Mouse (Mus musculus): ENCODE data around the gene Mus81.
A peak's percentile ranks its signal among the peaks of the same experiment; 100 is the strongest.

Gene Mus81

GRCm38 (mm10) chr19:5468374-5468773 is 19.8 kb downstream of the Mus81 start, which contains the start of gene Ctsw:
Gene Ctsw, minus strand, starts transcription at chr19:5468507.
- no peaks in the 10 kb centered on the region for H3K9me3 ChIP-seq (ENCODE audit: low read length)
- H3K36me3 ChIP-seq (ENCODE audit: insufficient read depth, low read length), result peaks cover 44% of the 10 kb centered on the region
- peak within 1 kb of the TSS; percentile 50 for H3K4me3 ChIP-seq (replicated peaks; ENCODE audit: low read length)
- H3K27me3 ChIP-seq (ENCODE audit: insufficient read depth, low read length), result peaks cover 11% of the 10 kb centered on the region
- no peak for TF ChIP-seq NANOG (IDR thresholded peaks at IDR 0.05; ENCODE audit: borderline replicate concordance, low read length)
- TF ChIP-seq CTCF (conservative IDR thresholded peaks at IDR 0.05; ENCODE audit: low read length), result no peak
- no peak for TF ChIP-seq POU5F1 (IDR thresholded peaks at IDR 0.05; ENCODE audit: borderline replicate concordance, low read length)
- peaks cover 55% of the 10 kb centered on the region for H3K4me1 ChIP-seq (replicated peaks; ENCODE audit: low read depth, low read length)

- no peaks in the 10 kb centered on the region for H3K9me3 ChIP-seq (ENCODE audit: low read length)
- peaks cover 57% of the 10 kb centered on the region for H3K36me3 ChIP-seq (ENCODE audit: insufficient read depth, low read length)
- TF ChIP-seq CTCF (conservative IDR thresholded peaks at IDR 0.05; ENCODE audit: low read length) (no peak), NANOG (IDR thresholded peaks at IDR 0.05; ENCODE audit: borderline replicate concordance, low read length) (no peak), POU5F1 (IDR thresholded peaks at IDR 0.05; ENCODE audit: borderline replicate concordance, low read length) (no peak)
- no peak overlapping the region for H3K4me3 ChIP-seq (replicated peaks; ENCODE audit: low read length)
- H3K4me1 ChIP-seq (replicated peaks; ENCODE audit: low read depth, low read length), result peaks cover 55% of the 10 kb centered on the region
- H3K27me3 ChIP-seq (ENCODE audit: insufficient read depth, low read length), result peaks cover 8% of the 10 kb centered on the region
Measured at GRCm38 (mm10) chr19:5466916-5467500, 21.2 kb downstream of the Mus81 start.

- TF ChIP-seq NANOG (IDR thresholded peaks at IDR 0.05; ENCODE audit: borderline replicate concordance, low read length) (no peak), CTCF (conservative IDR thresholded peaks at IDR 0.05; ENCODE audit: low read length) (no peak)
- Histone ChIP-seq H3K9me3 (ENCODE audit: low read length) (no peaks in the 10 kb centered on the region), H3K4me3 (replicated peaks; ENCODE audit: low read length) (peak overlapping the region; percentile 71), H3K4me1 (replicated peaks; ENCODE audit: low read depth, low read length) (peaks cover 65% of the 10 kb centered on the region), H3K27me3 (ENCODE audit: insufficient read depth, low read length) (peaks cover 4% of the 10 kb centered on the region), H3K36me3 (ENCODE audit: insufficient read depth, low read length) (peaks cover 65% of the 10 kb centered on the region)
Measured at GRCm38 (mm10) chr19:5465037-5465436, 23.2 kb downstream of the Mus81 start.

- H3K4me1 ChIP-seq (replicated peaks; ENCODE audit: low read depth, low read length), result peaks cover 68% of the 10 kb centered on the region
- H3K4me3 ChIP-seq (replicated peaks; ENCODE audit: low read length), result peak overlapping the region; percentile 71
- TF ChIP-seq CTCF (conservative IDR thresholded peaks at IDR 0.05; ENCODE audit: low read length) (peak; percentile 90), NANOG (IDR thresholded peaks at IDR 0.05; ENCODE audit: borderline replicate concordance, low read length) (no peak), POU5F1 (IDR thresholded peaks at IDR 0.05; ENCODE audit: borderline replicate concordance, low read length) (no peak)
- peaks cover 4% of the 10 kb centered on the region; the same call in 1 of the 2 replicates for H3K27me3 ChIP-seq (ENCODE audit: insufficient read depth, low read length)
- H3K36me3 ChIP-seq (ENCODE audit: insufficient read depth, low read length), result peaks cover 65% of the 10 kb centered on the region
- H3K9me3 ChIP-seq (ENCODE audit: low read length), result no peaks in the 10 kb centered on the region
Measured at GRCm38 (mm10) chr19:5463791-5464562, 24.2 kb downstream of the Mus81 start.

GRCm38 (mm10) chr19:5463212-5463611 is 25.0 kb downstream of the Mus81 start:
- TF ChIP-seq POU5F1 (IDR thresholded peaks at IDR 0.05; ENCODE audit: borderline replicate concordance, low read length) (no peak), CTCF (conservative IDR thresholded peaks at IDR 0.05; ENCODE audit: low read length) (no peak), NANOG (IDR thresholded peaks at IDR 0.05; ENCODE audit: borderline replicate concordance, low read length) (no peak)
- H3K9me3 ChIP-seq (ENCODE audit: low read length), result no peaks in the 10 kb centered on the region
- H3K4me1 ChIP-seq (replicated peaks; ENCODE audit: low read depth, low read length), result peaks cover 63% of the 10 kb centered on the region
- peaks cover 7% of the 10 kb centered on the region; the same call in 1 of the 2 replicates for H3K27me3 ChIP-seq (ENCODE audit: insufficient read depth, low read length)
- H3K36me3 ChIP-seq (ENCODE audit: insufficient read depth, low read length), result peaks cover 65% of the 10 kb centered on the region
- no peak overlapping the region for H3K4me3 ChIP-seq (replicated peaks; ENCODE audit: low read length)

GRCm38 (mm10) chr19:5461411-5461810 is 26.8 kb downstream of the Mus81 start:
- H3K36me3 ChIP-seq (ENCODE audit: insufficient read depth, low read length), result peaks cover 49% of the 10 kb centered on the region
- peak overlapping the region; percentile 95 for H3K4me3 ChIP-seq (replicated peaks; ENCODE audit: low read length)
- H3K27me3 ChIP-seq (ENCODE audit: insufficient read depth, low read length), result peaks cover 7% of the 10 kb centered on the region; the same call in 1 of the 2 replicates
- TF ChIP-seq NANOG (IDR thresholded peaks at IDR 0.05; ENCODE audit: borderline replicate concordance, low read length) (no peak), POU5F1 (IDR thresholded peaks at IDR 0.05; ENCODE audit: borderline replicate concordance, low read length) (no peak), CTCF (conservative IDR thresholded peaks at IDR 0.05; ENCODE audit: low read length) (no peak)
- H3K4me1 ChIP-seq (replicated peaks; ENCODE audit: low read depth, low read length), result peaks cover 58% of the 10 kb centered on the region
- H3K9me3 ChIP-seq (ENCODE audit: low read length), result no peaks in the 10 kb centered on the region

GRCm38 (mm10) chr19:5460465-5460911 is 27.7 kb downstream of the Mus81 start, which contains the start of gene Fibp:
Gene Fibp, plus strand, starts transcription at chr19:5460615.
- Histone ChIP-seq H3K36me3 (ENCODE audit: insufficient read depth, low read length) (peaks cover 44% of the 10 kb centered on the region), H3K27me3 (ENCODE audit: insufficient read depth, low read length) (peaks cover 7% of the 10 kb centered on the region; the same call in 1 of the 2 replicates), H3K9me3 (ENCODE audit: low read length) (no peaks in the 10 kb centered on the region), H3K4me3 (replicated peaks; ENCODE audit: low read length) (peak within 1 kb of the TSS; percentile 95), H3K4me1 (replicated peaks; ENCODE audit: low read depth, low read length) (peaks cover 67% of the 10 kb centered on the region)
- no peak for TF ChIP-seq NANOG (IDR thresholded peaks at IDR 0.05; ENCODE audit: borderline replicate concordance, low read length)
- no peak for TF ChIP-seq CTCF (conservative IDR thresholded peaks at IDR 0.05; ENCODE audit: low read length)
- TF ChIP-seq POU5F1 (IDR thresholded peaks at IDR 0.05; ENCODE audit: borderline replicate concordance, low read length), result no peak

GRCm38 (mm10) chr19:5459896-5460295 is 28.3 kb downstream of the Mus81 start:
- Histone ChIP-seq H3K4me3 (replicated peaks; ENCODE audit: low read length) (peak overlapping the region; percentile 95), H3K27me3 (ENCODE audit: insufficient read depth, low read length) (peaks cover 10% of the 10 kb centered on the region), H3K36me3 (ENCODE audit: insufficient read depth, low read length) (peaks cover 44% of the 10 kb centered on the region), H3K4me1 (replicated peaks; ENCODE audit: low read depth, low read length) (peaks cover 69% of the 10 kb centered on the region), H3K9me3 (ENCODE audit: low read length) (no peaks in the 10 kb centered on the region)
- no peak for TF ChIP-seq NANOG (IDR thresholded peaks at IDR 0.05; ENCODE audit: borderline replicate concordance, low read length)
- no peak for TF ChIP-seq CTCF (conservative IDR thresholded peaks at IDR 0.05; ENCODE audit: low read length)
- no peak for TF ChIP-seq POU5F1 (IDR thresholded peaks at IDR 0.05; ENCODE audit: borderline replicate concordance, low read length)
